Mouse (Mus musculus) adrenal gland, postnatal 10 days (tissue): ENCODE data around the gene Abcc5. TPM values are rescaled to one million over a fixed set of nuclear protein-coding genes. Genes with fewer than 3 reads are reported as not detected.
A peak's percentile ranks its signal among the peaks of the same experiment; 100 is the strongest.
"Not testable (repeated sequence)": the region's sequence is repeated elsewhere in the genome, so short reads cannot be mapped to it uniquely, and the experiment has no call there.

Source experiments
- DNase-seq: peaks from one replicate; pipeline ENCODE4 v3.0.0; 2021; ENCODE audit warnings: mixed read lengths
- long read RNA-seq, 2 experiments: library from polyadenylated mRNA; stranded (forward); transcript quantifications; one replicate each; pipeline ENCODE4 v2.0.0; 2021
- total RNA-seq, 2 experiments: library from RNA; stranded (reverse); gene quantifications; 2 replicates each; pipeline ENCODE4 v1.2.3; 2021

Gene Abcc5
- total RNA-seq = 10 to 100 TPM; 43.6 to 59.3 TPM
- long read RNA-seq, experiment 1, full-length matches to known transcripts = 3 of 18 reads
- long read RNA-seq, experiment 1, partial matches to known transcripts = 6 of 18 reads
- long read RNA-seq, experiment 1, other reads (novel, unspliced or antisense) = 9 of 18 reads
- long read RNA-seq, experiment 2, full-length matches to known transcripts = 3 of 10 reads
- long read RNA-seq, experiment 2, partial matches to known transcripts = 4 of 10 reads
- long read RNA-seq, experiment 2, other reads (novel, unspliced or antisense) = 3 of 10 reads

GRCm38 (mm10) chr16:20425855-20426598, at the start of gene Abcc5:
Abcc5 (minus strand) TSS chr16:20426394.
- peak; percentile 94 for DNase-seq

GRCm38 (mm10) chr16:20475335-20475734, 49.1 kb upstream of the Abcc5 start:
- no peak for DNase-seq

- no peak for DNase-seq
These were observed 48.6 kb upstream of the Abcc5 start for GRCm38 (mm10) chr16:20474786-20475185.

GRCm38 (mm10) chr16:20474211-20474610, 48.0 kb upstream of the Abcc5 start:
- DNase-seq = peak; percentile 84

- no peak for DNase-seq
These were observed 47.6 kb upstream of the Abcc5 start for GRCm38 (mm10) chr16:20473748-20474147.

GRCm38 (mm10) chr16:20471686-20472085, 45.5 kb upstream of the Abcc5 start:
- DNase-seq = no peak

DNA sequence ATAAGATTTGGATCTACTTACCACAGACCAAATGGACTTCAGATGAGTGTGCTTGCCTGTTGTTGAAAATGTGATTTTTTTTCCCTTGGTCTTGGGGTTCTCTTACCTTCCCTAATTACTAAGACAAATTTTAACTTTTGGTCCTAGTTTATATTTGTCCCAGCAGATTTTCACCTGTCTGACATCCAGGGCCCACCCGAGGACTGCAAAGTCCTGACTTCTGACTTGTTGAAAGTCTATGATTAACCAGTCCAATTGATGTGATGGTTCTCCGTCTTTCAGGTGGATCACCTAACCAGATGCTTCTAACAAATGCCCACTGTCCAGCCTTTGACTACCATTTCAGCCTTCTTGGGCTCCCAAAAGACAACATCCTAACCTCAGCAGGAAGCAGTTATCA, 44.8 kb upstream of the Abcc5 start:
- DNase-seq = no peak

DNA sequence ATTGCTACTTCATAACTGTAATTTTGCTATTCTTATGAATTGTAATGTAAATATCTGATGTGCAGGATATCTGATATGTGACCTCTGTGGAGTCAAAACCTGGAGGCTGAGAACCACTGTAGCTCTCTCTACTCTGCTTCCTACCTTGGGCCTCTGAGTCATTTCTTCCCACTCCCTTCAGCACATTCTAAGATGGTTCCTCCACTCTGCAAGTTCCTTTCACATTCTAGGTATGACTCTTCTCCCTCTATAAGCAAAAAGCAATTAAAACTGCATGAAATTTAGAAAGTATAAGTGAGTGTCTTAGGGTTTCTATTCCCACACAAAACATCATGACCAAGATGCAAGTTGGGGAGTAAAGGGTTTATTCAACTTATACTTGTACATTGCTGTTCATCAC, 38.5 kb upstream of the Abcc5 start:
- no peak for DNase-seq

DNA sequence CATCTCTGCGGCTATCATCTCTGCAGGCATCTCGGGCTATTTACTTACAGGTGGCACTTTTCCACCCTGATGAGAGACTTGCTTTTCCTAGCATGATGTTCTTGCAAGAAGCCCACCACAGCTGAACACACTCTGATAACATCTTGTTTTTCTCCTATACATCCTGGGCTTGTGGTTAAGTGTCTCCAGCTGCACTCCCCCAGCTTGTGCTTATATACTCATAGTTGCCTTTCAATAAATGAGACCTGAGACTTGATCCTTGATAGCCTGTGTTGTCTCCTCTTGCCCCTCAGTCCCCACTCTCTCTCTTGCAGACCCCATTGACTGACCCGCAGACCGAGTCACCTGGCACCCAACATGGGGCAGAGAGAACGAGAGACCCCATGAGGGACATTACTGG, 32.5 kb upstream of the Abcc5 start:
- DNase-seq = not testable (repeated sequence)

DNA sequence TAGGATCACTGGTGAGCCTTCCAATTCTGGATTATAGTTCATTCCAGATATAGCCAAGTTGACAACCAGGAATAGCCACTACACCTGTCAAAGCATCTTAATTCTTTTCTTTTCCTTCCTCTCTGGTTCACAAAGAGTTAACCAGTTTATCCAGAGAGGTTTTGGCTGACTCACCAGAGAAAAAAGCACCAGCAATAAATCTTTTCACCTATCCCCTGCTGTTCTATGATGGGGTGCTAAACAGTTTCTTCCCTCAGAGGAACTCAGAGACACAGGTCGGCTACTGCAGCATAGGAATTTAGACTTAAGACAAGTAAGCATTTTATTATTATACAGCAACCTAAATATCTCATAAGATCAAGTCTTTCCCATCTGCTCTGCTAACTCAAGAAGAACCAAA, 29.9 kb upstream of the Abcc5 start:
- DNase-seq = no peak

GRCm38 (mm10) chr16:20454155-20454654, 28.0 kb upstream of the Abcc5 start:
- no peak for DNase-seq

DNA sequence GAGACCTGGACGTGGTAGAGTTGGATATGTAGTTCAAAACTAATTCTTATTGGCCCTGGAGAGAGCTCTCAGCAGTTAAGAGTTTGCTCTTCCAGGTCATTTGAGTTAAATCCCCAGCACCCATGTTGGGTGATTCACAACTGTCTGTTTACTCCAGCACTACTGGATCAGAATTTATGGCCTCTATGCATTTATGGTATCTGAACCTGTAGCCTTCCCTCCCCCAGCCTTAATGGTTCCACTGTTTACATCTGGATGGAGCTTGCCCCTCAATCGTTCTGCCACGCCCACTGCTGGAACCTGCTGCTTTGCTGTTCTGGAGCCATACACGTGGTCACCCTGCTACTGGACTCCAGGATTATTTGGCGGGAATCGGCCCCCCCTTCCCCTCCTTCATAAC, 25.6 kb upstream of the Abcc5 start:
- DNase-seq = no peak

- DNase-seq = no peak
These were observed 19.7 kb upstream of the Abcc5 start for GRCm38 (mm10) chr16:20445871-20446270.

DNA sequence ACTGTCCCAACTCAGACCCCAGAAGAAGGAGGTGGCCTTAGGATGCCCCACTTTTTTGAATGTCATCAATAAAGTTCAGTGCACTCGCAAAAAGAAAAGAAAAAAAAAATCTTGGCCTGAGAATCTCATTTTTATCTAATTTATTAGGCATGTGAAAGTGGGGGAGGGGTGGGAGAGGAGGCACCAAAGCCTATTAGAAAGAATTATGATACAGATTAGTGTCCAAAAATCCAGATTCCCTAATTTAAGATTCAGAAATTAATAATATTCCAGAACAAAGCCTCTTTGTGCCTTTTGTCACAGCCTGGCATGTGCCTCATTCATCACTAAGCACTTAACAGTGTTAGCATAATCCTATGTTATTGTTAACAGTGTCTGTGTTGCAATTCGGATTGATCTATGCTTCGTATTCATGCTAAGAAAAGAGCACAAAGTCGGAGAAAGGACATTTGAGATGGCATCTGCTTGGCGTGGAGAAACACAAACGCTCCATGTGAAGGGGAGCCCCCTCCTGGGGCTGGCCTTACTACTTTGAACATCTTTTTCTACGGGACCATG, 18.7 kb upstream of the Abcc5 start:
- DNase-seq = no peak

GRCm38 (mm10) chr16:20442871-20443270, 16.7 kb upstream of the Abcc5 start:
- DNase-seq = no peak

DNA sequence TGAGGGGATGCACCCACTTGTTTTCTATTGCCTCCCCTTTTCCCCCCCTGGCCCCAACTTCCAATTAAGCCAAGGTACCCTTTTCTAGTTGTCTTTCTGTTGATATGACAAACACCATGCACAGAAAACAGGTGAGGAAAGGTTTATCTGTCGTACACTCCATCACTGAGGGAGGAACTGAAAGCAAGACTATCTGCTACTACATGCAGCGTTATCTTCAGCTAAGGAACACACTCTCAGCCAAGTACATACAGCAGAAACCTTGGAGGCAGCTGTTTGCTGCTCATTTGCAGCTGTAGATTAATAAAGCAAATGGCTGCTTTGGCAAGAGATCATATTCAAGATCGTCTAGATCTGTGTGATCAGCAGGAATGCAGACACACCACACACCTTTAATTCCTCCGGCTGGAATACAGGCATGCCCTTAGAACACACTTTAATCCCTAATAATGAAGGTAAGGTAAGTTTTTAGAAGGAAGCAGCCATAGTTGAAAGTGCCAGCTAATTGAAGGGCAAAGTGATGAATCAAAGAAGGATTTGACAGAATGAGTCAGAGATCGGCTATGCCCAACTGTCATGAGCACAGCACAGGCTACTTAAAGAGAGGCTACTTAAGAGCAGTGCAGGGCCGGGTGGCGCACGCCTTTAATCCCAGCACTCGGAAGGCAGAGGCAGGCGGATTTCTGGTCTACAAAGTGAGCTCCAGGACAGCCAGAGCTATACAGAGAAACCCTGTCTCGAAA, 12.7 kb upstream of the Abcc5 start:
- no peak for DNase-seq

- DNase-seq = not testable (repeated sequence)
These were observed 11.9 kb upstream of the Abcc5 start for GRCm38 (mm10) chr16:20438046-20438445.

GRCm38 (mm10) chr16:20436281-20436680, 10.1 kb upstream of the Abcc5 start:
- DNase-seq = no peak

- no peak for DNase-seq
These were observed 3.1 kb upstream of the Abcc5 start for GRCm38 (mm10) chr16:20429328-20429727.

GRCm38 (mm10) chr16:20427566-20427965, 1.4 kb upstream of the Abcc5 start:
- DNase-seq = no peak

GRCm38 (mm10) chr16:20424719-20425650, 1.2 kb downstream of the Abcc5 start:
- no peak for DNase-seq
